Mouse (Mus musculus) spleen, adult 18-20 months (tissue): Measurements from ENCODE around the gene Spdya.
A peak's percentile ranks its signal among the peaks of the same experiment; 100 is the strongest.
"Not testable (repeated sequence)": the region's sequence is repeated elsewhere in the genome, so short reads cannot be mapped to it uniquely, and the experiment has no call there.

Source experiments
- DNase-seq, 2 experiments: peaks; one replicate each; pipeline ENCODE4 v3.0.0; 2022; ENCODE audit warnings: mixed read lengths in 2 of 2

The Spdya gene

DNA sequence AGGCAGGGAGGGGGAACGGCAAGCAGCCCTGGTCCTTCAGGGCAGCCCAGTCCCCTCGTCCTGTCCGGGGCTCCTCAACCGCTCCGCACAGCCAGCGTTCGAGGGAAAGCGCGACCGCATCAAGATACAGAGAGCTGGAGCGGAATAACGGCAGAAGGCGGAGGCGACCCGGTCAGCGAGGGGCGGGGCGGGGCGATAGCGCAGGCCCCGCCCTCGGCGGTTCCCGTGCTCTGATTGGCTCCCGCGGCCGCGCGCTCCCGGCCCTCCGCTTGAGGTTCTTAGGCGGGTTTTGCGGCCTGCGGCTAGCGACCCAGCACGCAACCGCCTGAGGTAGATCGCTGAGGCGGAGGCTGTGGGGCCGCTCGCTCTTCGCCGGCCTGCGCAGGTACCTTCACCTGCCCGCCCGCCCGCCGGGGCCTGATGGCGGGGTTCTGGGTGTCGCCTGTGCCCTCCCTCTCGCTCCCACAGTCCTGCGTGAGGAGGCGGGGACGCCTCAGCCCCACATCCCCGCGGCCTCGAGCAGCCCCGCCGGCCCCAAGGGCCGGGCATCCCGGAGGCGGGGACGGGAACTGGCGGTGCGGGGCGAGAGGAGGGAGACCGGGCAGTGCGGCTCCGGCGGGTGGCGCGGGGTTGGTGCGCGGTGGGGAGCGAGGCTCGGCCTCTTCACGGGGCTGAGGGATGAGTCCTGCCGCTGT is at the start of gene Spdya:
Gene Spdya, plus strand, starts transcription at position 305 of the 695 bp plus-strand sequence.
- DNase-seq, result peak; percentile 70 to 78

DNA sequence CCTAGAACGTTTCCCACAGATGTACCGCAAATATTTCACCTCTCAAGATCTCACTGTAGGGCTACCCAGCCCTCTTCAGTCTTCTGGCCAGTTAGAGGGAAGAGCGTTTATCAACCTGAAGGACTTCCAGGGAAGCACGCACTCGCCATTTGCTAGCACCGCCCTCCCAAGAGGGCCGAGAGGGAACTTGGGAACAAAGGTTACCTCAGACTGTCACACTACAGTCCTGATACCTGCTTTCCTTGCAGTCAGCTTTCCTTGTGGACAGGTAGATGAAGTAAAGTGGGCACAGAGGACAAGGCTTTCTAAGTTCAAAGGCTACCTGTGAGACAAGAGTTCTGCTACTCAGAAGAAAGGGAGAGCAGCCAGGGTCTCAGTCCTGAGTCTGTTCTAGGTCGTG is 45.0 kb upstream of the Spdya start:
- DNase-seq, result no peak

DNA sequence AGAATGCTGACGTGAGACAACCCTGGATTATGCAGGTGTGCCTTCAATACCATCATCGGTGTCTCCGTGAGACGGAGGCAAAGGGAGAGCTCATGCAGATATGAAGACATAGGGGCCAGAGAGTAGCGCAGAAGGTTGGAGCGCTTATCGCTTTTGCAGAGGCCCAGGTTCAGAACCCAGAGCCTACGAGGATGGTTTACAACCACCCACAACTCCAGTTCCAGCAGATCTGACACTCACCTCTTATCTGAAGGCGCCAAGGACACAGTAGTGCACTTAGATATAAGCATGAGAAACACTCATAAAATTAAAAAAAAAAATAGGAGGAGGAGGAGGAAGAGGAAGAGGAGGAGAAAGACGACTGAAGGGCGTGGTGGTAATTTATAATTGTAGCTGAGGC is 41.6 kb upstream of the Spdya start:
- no peak for DNase-seq

DNA sequence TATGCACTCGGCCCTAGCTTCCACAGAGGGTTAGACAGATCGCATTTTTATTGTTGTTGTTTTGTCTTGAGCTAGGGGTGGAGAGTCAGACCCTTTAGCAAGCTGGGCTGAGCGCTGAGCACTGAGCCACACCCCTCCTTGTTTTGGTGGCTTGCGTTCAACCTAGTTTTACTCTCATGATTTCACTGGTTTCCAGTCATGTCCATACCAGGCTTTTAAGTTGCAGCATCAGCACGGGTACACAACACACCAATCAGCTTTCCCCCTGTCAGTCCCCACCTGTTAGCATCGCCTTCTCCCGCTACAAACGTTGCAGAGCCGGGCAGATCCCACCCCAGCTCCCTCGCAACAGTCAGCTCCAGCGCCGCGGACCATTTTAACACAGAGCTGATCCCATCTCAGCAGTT is 25.6 kb upstream of the Spdya start:
- DNase-seq, result no peak

DNA sequence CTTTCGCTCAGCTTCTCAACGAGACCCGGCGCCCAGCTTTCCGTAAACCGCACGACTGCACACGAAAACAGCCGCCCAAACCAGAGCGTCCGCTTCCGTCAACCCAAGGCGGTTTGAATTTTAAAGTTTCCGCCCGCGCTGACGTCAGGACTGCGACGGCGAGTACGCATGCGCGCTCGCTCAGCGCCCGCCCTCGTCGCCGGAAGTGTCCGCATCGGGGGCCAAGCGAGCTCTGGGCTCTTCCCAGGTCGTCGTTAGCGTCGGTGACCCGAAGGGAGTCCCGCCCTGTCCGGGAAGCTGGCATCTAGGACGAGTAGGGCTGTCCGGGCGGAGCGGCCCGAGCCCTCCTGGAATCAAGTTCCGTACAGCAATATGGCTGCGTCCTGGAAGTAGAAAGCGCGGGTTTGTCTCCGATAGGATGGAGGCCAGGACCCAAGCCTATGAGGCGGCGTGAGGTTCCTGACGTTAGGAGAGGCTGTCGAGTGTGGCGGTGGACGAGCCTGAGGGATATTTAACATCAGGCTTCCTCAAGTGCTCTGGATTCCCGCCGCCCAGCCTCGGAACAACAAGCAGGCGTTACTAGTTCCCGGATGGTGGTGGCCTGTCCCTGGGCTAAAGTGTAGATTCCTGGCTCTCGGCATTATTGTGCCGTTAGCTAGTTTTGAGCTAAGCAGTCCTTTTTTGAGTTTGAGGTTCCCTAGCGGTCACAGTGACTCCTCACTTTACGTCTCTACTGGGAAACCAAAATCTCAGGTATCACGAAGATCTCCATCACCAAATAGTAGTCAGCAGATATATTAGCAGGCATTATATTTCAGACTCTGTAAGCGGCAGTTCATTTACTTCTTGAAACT is 24.9 kb upstream of the Spdya start, which contains the start of gene Ndc80:
Gene Ndc80, minus strand, starts transcription at position 147 of the 854 bp plus-strand sequence.
- peak; percentile 83 to 90 for DNase-seq

DNA sequence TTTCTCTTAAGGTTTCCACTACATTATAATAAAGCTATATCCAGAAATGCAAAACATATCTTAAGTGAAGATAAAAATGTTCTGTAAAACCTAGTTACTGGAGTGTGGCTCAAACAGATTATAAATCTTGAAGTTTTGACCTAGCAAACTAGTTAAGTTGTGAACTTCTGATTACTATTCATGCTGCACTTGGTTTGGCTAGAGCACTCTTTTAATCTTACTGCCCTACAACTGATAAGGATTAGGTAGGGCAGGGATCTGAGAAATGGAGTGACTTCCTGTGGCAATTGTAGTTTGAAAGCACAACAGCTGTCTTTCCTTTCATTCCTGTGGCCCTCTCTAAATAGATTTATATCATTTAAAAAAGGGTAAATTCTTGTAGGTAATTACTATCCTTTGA is 23.8 kb upstream of the Spdya start:
- DNase-seq, result no peak

DNA sequence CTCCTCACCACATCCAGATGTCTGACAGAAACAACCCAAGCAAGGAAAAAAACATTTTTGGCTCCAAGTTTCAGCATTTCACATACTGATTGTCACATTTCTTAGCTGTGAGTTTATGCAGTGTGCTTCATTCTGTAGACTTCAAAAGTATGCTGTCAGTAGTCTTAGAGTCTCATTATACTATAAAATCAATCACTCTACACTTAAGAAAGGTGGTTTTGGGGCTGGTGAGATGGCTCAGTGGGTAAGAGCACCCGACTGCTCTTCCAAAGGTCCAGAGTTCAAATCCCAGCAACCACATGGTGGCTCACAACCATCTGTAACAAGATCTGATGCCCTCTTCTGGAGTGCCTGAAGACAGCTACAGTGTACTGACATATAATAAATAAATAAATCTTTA is 16.3 kb upstream of the Spdya start:
- DNase-seq, result not testable (repeated sequence)

DNA sequence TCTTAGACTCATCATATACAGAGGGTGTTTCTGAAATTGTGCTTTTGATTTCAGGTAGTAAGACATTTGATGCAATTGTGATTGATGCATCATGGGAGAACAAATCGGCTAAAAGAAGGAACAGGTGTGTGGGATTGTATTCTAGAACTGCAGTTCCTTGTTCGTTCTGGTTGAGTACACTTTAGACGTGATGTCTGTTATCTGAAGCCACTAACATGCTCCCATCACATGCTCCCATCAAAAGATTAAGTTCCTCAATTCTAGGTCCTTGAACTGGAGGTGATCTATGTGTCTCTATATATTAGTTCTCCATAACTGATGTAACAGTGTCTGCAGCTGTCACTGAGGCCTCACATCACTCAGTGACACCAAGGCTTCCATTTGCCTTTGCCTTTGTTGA is 14.7 kb upstream of the Spdya start:
- no peak for DNase-seq

DNA sequence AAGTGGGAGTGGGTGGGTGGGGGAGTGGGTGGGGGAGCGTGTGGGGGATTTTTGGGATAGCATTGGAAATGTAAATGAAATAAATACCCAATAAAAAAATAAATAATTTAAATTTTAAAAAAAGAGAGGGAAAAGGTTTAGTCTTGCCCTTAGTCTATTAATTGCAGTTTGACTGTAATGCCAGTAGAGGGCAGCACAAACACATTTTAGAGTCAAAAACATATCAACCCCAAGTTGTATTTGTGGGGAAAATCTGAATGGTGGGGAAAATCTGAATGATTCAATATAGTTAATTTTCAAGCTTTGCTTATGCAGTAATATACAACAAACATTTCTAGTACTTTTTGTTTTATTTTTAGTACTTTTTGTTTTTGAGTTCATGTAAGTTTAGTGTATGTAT is 3.3 kb upstream of the Spdya start:
- DNase-seq, result no peak

DNA sequence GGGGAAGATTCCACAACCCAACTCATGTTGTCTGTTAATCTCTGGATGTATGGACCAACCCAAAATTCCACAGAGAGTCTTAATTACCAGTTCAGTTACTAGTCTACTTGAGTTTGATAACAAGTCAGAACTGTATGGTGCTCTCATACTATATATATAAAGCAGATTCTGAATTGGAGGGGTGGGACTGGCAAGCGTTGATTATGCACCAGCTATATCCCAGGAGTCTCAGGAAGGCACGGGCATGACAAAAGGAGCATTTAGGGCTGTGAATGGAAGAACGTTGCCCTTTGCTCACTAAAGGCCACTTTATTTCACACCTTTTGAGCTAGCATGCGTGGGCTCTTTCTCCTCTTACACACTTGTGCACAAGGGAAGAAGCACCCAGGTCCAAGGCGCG is 511 bp upstream of the Spdya start:
- no peak for DNase-seq

DNA sequence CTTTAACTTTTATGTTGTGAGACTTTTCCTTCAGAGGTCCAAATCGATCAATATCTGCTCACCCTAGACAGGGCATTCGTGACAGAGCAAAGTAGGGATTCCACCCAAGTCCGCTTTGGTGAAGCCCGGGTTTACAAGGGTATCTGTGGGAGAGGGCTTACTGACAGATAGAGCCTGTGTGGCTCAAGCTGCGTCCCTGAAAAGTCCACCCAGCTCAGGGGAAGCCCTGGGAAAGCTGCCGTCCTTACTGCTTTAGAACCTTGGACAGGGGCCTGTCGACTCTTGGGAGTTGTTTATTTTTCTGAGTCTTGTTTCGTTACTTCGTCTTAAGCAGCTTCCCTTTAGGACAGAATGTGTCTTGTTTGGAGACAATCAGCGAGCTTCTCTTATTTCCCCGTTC is 1.0 kb downstream of the Spdya start:
- no peak for DNase-seq

DNA sequence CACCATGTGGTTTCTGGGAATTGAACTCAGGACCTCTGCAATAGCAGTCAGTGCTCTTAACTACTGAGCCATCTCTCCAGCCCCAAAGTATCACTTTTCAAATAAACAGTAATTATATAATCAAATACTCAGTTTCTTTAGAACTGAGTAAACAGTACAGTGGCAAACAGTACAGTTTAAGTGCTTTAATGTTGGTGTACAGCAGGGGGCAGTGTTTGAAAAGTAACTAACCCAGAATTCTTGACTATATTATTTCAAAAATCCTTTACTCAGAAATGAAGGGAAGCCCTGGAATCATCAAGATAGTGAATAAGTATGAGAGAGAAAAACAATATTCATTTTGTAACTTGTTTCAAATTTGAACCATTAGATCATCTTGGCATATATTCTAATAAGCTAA is 9.8 kb downstream of the Spdya start:
- DNase-seq, result peak in 1 of 2 experiments; percentile 30

DNA sequence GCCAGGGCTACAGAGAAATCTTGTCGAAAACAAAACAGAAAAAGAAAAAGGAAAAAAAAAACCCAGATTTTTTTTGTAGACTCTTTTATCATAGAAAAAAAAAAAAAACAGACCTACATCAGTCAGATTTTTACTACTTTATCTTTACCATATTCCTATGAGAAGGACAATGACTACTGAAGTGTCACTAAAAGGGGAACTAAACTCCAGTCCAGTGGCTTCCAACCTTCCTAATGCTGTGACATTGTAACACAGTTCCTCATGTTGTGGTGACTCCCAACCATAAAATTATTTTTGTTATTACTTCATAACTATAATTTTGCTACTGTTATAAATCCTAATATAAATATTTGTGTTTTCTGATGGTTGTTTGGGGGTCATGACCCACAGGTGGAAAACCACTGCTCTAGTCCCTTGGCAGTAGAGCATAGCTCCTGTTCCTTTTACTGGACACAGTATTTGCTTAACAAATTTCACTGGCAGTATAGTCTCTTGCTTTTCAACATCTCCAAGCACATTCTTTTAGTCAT is 27.4 kb downstream of the Spdya start:
- no peak for DNase-seq

DNA sequence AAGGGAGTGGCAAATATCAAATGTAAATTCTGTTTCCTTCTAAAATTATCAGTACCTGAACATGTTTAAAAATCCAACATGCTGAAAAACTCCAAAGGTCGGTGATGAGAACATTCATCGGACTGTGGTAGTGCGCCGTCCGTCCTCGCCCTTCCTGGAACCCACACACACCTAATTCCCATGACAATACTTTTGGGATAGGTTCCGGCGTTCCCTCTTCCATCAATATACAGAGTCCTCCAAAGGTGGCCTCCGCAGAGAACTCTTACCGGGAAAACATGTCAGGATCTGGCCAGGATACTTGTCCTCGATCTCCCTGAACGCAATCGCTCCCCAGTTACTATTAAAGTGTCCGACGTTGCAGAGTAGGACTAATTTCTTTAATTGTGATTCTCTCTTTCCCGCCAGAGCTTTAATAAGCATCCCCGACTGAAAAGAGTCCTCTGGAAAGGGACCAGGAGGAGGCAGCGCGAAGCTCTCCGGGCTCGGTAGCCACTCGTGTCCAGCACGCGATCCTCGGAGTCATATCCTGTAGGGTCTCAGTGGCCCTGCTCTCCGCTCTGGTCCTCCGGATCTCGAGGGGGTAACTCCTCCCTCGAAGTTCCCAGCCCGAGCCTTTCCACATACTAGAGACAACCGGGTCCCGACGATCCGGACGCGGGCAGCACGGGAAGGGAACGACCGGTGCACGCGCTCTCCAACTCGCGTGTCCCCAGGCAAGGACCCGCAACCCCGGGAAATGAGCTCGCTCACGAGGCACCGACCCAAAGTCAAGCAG is 46.2 kb downstream of the Spdya start:
- DNase-seq, result no peak

DNA sequence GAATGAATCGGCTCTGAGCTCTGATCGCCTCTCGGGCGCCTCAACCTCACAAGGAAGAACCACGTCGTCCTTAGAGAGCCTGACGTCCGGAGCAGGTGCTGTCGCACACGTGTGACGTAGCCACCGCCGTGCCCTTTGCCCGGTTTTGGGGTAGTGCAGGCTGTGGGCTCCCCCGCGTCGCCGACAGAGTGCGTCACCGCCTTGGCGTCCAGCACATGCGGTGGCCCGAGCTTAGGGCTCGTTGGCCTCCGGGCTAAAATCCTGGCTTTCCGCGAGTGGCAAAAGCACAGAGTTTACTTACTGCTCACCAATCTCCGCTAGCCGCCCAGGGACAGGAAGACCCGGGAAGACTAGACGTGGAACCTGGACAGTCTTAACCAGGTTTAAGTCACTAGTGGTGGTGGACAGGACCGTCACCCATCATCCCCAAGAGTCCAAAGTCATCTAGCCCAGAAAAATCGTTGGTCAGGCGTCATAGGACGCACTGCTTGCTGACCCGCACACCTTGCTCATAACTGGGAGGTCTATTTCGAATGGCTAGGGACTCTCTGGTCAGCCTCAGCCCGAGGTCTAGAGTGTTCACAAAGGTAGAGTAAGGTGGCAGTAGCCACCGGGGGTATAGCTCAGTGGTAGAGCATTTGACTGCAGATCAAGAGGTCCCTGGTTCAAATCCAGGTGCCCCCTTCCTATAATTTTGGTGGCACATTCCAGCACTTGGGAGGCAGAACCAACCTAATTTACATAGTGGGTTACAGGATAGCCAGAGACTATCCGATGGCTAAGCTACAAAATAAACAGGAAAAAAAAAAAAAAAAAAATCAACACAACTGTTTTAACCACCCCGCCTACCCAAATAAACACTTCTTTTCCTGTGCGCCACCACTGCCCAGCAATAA is 47.0 kb downstream of the Spdya start:
- DNase-seq, result peak; percentile 84 to 85

DNA sequence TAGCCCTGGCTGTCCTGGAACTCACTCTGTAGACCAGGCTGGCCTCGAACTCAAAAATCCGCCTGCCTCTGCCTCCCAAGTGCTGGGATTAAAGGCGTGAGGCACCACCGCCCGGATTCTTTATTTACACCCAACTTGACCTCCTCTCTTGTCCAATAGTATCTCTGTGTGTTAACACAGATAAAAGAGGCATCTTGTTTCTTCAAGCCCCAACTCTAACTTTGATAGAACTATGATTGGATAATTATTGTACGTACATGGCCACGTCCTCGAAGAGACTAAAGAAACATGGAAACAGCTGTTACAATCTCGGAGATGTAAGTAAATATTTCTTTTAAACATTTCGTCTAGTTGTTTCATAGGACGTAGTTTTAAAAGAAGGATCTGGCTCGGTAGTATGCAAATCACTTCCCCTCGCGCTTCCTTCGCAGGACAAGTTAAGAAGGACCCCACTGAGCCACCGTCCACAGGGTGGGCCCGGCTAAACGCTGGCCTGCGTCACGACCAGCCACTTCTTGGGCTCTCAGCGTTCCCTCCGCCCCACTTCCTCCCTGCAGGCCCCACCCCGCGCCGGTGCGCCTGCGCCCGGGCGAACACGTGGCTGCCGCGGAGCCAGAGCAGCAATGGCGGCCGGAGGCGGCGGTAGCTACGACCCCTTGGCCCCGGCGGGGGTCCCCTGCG is 63.9 kb downstream of the Spdya start, which contains the start of gene Wdr43:
Gene Wdr43, plus strand, starts transcription at position 258 of the 681 bp plus-strand sequence.
- peak; percentile 93 to 95 for DNase-seq

DNA sequence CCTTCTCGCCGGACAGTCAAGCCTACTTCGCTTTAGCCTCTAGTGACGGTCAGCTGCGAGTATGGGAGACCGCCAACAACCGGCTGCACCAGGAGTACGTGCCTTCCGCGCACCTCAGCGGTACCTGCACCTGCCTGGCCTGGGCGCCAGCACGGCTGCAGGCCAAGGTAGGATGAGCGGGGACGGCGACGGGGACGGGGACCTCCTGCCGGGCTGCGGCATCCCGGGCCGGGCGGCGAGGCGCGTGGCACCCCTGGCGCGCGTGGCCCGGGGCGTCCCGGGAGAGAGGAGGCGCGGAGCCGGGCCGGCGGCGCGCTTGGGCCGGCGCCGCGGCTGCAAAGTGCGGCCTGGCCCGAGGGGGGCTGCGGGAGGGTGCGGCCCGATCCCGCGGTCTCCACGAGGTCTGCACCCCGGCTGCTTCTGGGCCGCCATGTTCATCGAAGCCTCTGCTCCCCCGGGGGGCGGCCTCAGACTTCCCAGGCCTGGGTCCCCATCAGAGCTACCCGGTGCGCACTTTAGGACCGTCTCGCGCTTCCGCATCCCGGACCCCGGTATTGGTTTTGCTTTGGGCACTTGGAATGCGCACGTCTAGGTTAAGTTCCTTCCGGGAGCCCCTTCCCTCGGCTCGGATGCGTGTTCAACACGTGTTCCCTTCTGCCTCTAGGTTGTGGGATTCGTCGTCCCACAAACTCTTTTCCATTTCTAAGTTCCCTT is 64.6 kb downstream of the Spdya start:
- peak; percentile 22 to 33 for DNase-seq

DNA sequence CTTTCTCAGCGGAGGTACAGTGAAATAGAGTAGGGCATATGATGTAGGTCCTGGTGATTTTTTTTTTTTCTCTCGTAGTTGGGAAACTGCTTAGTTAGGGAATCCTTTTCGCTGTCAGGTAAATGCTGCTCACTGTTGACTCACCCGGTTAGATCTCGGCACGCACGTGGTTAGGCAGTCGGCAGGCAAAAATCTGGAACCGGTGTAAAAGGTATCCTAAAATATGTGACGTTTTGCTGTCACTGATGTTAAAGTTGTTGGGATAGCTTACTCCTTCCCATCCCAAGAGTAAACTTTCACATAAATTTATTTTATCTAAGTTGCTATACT is 65.1 kb downstream of the Spdya start:
- DNase-seq, result no peak

DNA sequence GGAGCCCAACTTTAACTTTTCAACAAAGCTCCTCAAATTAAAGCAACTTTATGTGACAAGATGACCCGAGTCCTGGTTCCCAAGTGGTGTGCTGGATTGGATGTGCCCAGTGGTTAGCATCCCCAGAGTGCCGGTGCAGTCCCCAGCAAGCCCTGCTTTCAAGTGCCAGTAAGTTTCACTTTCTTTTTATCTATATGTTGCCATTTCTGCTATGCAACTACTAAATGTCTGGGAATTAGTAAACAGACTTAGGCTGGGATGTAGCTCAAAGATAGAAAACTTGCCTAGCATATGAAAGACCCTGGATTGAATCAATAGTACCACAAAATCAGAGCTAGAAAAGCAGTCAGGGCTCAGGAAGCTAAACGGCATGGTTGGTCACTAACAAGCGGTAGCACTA is 66.1 kb downstream of the Spdya start:
- no peak for DNase-seq

DNA sequence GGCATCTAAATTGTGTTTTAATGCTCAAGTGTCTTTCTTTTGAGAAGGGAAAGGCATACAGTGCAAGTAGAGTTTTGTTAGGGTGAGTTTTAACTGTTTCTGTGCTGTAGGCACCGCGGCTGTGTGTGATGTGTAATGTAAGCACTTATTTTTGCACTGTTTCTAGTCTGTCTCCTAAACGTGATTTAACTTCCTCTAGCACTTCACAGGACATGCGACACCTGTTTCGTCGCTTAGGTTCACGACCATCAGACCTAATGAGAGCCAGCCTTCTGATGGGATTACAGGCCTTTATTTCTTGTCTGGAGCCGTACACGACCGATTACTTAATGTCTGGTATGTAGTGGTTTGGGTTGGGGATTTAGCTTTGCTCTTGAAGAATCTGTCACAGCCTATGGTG is 79.9 kb downstream of the Spdya start:
- no peak for DNase-seq

DNA sequence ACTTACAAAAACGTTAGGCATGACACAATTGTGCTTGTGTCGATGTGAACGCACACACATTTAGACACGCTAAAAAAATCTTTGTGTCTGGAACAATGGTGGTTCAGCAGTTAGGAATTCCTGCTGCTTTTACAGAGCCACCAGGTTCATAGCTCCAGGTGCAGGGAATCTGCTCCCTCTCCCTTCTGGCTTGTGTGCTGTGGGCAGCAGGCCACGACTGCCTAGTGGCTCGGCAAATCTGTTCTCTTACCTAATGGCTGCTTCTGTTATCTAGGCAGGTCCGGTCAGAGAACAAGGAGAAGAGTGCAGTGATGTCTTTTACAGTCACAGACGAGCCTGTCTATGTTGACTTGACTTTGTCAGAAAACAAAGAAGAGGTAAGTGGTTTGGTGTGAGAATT is 81.5 kb downstream of the Spdya start:
- no peak for DNase-seq
